Comparison of ENCODE assay signal across 25 mouse cellular contexts in the genomic region with DNA sequence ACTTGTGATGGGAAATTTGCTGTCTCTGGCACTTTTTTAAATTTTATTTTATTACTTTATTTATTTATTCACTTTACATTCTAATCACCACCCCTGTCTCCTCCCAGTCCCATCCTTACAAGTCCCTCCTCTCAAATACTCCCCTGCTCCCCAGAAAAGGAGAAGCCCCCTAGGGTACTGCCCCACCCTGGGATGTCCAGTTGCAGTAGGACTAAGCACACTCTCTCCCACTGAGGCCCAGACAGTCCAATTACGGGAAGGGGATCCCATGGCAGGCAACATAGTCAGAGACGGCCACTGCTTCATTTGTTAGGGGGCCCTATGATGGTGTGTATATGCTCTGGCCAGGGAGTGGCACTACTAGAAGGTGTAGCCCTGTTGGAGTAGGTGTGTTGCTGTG. TPM values are rescaled to one million over a fixed set of nuclear protein-coding genes. Genes with fewer than 3 reads are reported as not detected.
A peak's percentile ranks its signal among the peaks of the same experiment; 100 is the strongest.
DNase-seq lines count a peak whose midpoint lies in the region; ATAC-seq lines count a peak whose summit lies in the region.
"Had no signal": no experiment of that assay in that cellular context is flagged by ENCODE, and none has a peak within 500 bp of the region (broad histone marks: within the 10 kb centered on the region; RNA-seq: fewer than 3 reads in every experiment).

No protein-coding gene starts in this region.

- H3K36me3 ChIP-seq in forebrain, embryonic 16.5 days (ENCODE audit: control insufficient read depth, insufficient read depth) = no peaks in the 10 kb centered on the region
- no peaks in the 10 kb centered on the region for H3K36me3 ChIP-seq in forebrain, embryonic 10.5 days (replicated peaks)
- no peaks in the 10 kb centered on the region for H3K36me3 ChIP-seq in hindbrain, embryonic 14.5 days (replicated peaks; ENCODE audit: control insufficient read depth, insufficient read depth)
- no peaks in the 10 kb centered on the region for H3K36me3 ChIP-seq in hindbrain, embryonic 10.5 days
- H3K36me3 ChIP-seq in midbrain, embryonic 13.5 days = no peaks in the 10 kb centered on the region
- no peaks in the 10 kb centered on the region for H3K36me3 ChIP-seq in midbrain, embryonic 14.5 days (ENCODE audit: control insufficient read depth, insufficient read depth, low read length)
- H3K36me3 ChIP-seq: embryonic facial prominence, embryonic 10.5 days; embryonic facial prominence, embryonic 12.5 days; forebrain, embryonic 12.5 days; G1E had no signal

- 100% methylated on average over 2 of the region's 2 CpGs for WGBS in forebrain, embryonic 16.5 days
- 88% methylated on average over 2 of the region's 2 CpGs for WGBS in forebrain, embryonic 10.5 days
- 91% methylated on average over 2 of the region's 2 CpGs for WGBS in hindbrain, embryonic 14.5 days
- 85% methylated on average over 2 of the region's 2 CpGs for WGBS in hindbrain, embryonic 10.5 days
- WGBS in midbrain, embryonic 13.5 days = 83% methylated on average over 2 of the region's 2 CpGs
- WGBS in midbrain, embryonic 14.5 days = 86% methylated on average over 2 of the region's 2 CpGs

- no peak overlapping the region for H3K4me2 ChIP-seq in forebrain, embryonic 16.5 days (ENCODE audit: low read length)
- no peak overlapping the region for H3K4me2 ChIP-seq in hindbrain, embryonic 14.5 days (replicated peaks)
- no peak overlapping the region for H3K4me2 ChIP-seq in midbrain, embryonic 13.5 days (replicated peaks)
- H3K4me2 ChIP-seq in midbrain, embryonic 14.5 days (ENCODE audit: low read length) = no peak overlapping the region
- H3K4me2 ChIP-seq: embryonic facial prominence, embryonic 12.5 days; forebrain, embryonic 12.5 days had no signal

- H3K27me3 ChIP-seq in forebrain, embryonic 16.5 days (replicated peaks; ENCODE audit: control insufficient read depth, insufficient read depth, low read length) = no peaks in the 10 kb centered on the region; the same call in 1 of the 2 replicates
- H3K27me3 ChIP-seq in forebrain, embryonic 10.5 days (ENCODE audit: poor library complexity, severe bottlenecking) = peaks cover 39% of the 10 kb centered on the region
- no peaks in the 10 kb centered on the region for H3K27me3 ChIP-seq in hindbrain, embryonic 14.5 days (ENCODE audit: control insufficient read depth, insufficient read depth, low read length)
- peaks cover 37% of the 10 kb centered on the region for H3K27me3 ChIP-seq in hindbrain, embryonic 10.5 days (ENCODE audit: insufficient read depth, poor library complexity, severe bottlenecking)
- peaks cover 21% of the 10 kb centered on the region for H3K27me3 ChIP-seq in midbrain, embryonic 13.5 days
- 0 out of 2 replicates have a peak, but pooled peaks cover 8% of the 10 kb centered on the region for H3K27me3 ChIP-seq in midbrain, embryonic 14.5 days (ENCODE audit: control insufficient read depth, insufficient read depth, low read length)
- H3K27me3 ChIP-seq: CH12.LX; embryonic facial prominence, embryonic 12.5 days had no signal

- 0 out of 2 replicates have a peak, but pooled peaks have one; percentile 15 for ATAC-seq in forebrain, embryonic 16.5 days
- 0 out of 2 replicates have a peak, but pooled peaks have one; percentile 5 for ATAC-seq in hindbrain, embryonic 14.5 days (ENCODE audit: low FRiP score)
- 0 out of 2 replicates have a peak, but pooled peaks have one; percentile 55 for ATAC-seq in midbrain, embryonic 13.5 days
- ATAC-seq in midbrain, embryonic 14.5 days (ENCODE audit: low FRiP score, low TSS enrichment) = no peak
- ATAC-seq: activated CD4-positive, CD25-positive, alpha-beta regulatory T cell, adult 4 months; CD4-positive, CD25-positive, alpha-beta regulatory T cell, adult 4 months; forebrain, embryonic 14.5 days; forebrain, postnatal 0 days; Patski had no signal

- no peaks in the 10 kb centered on the region for H3K9me3 ChIP-seq in forebrain, embryonic 16.5 days (ENCODE audit: control insufficient read depth, low read length)
- H3K9me3 ChIP-seq in forebrain, embryonic 10.5 days = no peaks in the 10 kb centered on the region
- no peaks in the 10 kb centered on the region for H3K9me3 ChIP-seq in hindbrain, embryonic 14.5 days (ENCODE audit: control insufficient read depth, low read length)
- H3K9me3 ChIP-seq in hindbrain, embryonic 10.5 days = no peaks in the 10 kb centered on the region
- no peaks in the 10 kb centered on the region for H3K9me3 ChIP-seq in midbrain, embryonic 13.5 days
- H3K9me3 ChIP-seq in midbrain, embryonic 14.5 days (ENCODE audit: control insufficient read depth, low read length) = no peaks in the 10 kb centered on the region
- H3K9me3 ChIP-seq: embryonic facial prominence, embryonic 10.5 days; embryonic facial prominence, embryonic 12.5 days; forebrain, embryonic 12.5 days had no signal

- H3K4me1 ChIP-seq in forebrain, embryonic 16.5 days (replicated peaks; ENCODE audit: control insufficient read depth, insufficient read depth, low read length) = 0 out of 2 replicates have a peak, but pooled peaks cover 7% of the 10 kb centered on the region
- H3K4me1 ChIP-seq in forebrain, embryonic 10.5 days = peaks cover 16% of the 10 kb centered on the region; the same call in 1 of the 2 replicates
- H3K4me1 ChIP-seq in hindbrain, embryonic 14.5 days (replicated peaks; ENCODE audit: control insufficient read depth, insufficient read depth, low read length) = peaks cover 3% of the 10 kb centered on the region; the same call in 1 of the 2 replicates
- peaks cover 21% of the 10 kb centered on the region for H3K4me1 ChIP-seq in hindbrain, embryonic 10.5 days (replicated peaks)
- peaks cover 15% of the 10 kb centered on the region; the same call in 1 of the 2 replicates for H3K4me1 ChIP-seq in midbrain, embryonic 13.5 days (replicated peaks)
- H3K4me1 ChIP-seq in midbrain, embryonic 14.5 days (ENCODE audit: control insufficient read depth, insufficient read depth, low read length) = no peaks in the 10 kb centered on the region
- H3K4me1 ChIP-seq: embryonic facial prominence, embryonic 10.5 days; embryonic facial prominence, embryonic 12.5 days had no signal

- H3K4me3 ChIP-seq in forebrain, embryonic 16.5 days (replicated peaks; ENCODE audit: low read length) = no peak overlapping the region
- no peak overlapping the region for H3K4me3 ChIP-seq in forebrain, embryonic 10.5 days
- no peak overlapping the region for H3K4me3 ChIP-seq in hindbrain, embryonic 14.5 days (replicated peaks; ENCODE audit: low read length)
- no peak overlapping the region for H3K4me3 ChIP-seq in hindbrain, embryonic 10.5 days
- H3K4me3 ChIP-seq in midbrain, embryonic 13.5 days (replicated peaks) = no peak overlapping the region
- no peak overlapping the region for H3K4me3 ChIP-seq in midbrain, embryonic 14.5 days (replicated peaks; ENCODE audit: low read depth, low read length)
- H3K4me3 ChIP-seq: embryonic facial prominence, embryonic 10.5 days; embryonic facial prominence, embryonic 12.5 days; forebrain, embryonic 12.5 days had no signal

- DNase-seq in forebrain, embryonic 10.5 days (ENCODE audit: extremely low spot score, low spot score) = no peak
- DNase-seq in hindbrain, embryonic 14.5 days (ENCODE audit: low spot score) = no peak
- DNase-seq in hindbrain, embryonic 10.5 days (ENCODE audit: low spot score) = no peak
- no peak for DNase-seq in midbrain, embryonic 14.5 days
- DNase-seq: adrenal gland, adult 8-10 months; adrenal gland, postnatal 14 days; adrenal gland, postnatal 36 days; B cell, adult 2 months; cerebellum, adult 11-12 months; cerebellum, adult 2 months; cerebellum, adult 9-10 months; cerebellum, postnatal 10 days; cerebellum, postnatal 25 days; forebrain, postnatal 0 days had no signal

- H3K9ac ChIP-seq in forebrain, embryonic 16.5 days (replicated peaks; ENCODE audit: low read depth, low read length) = no peak overlapping the region
- no peak overlapping the region for H3K9ac ChIP-seq in hindbrain, embryonic 14.5 days
- H3K9ac ChIP-seq in midbrain, embryonic 13.5 days (replicated peaks) = no peak overlapping the region
- H3K9ac ChIP-seq in midbrain, embryonic 14.5 days (replicated peaks; ENCODE audit: low read length) = no peak overlapping the region
- H3K9ac ChIP-seq: embryonic facial prominence, embryonic 12.5 days; forebrain, embryonic 12.5 days; forebrain, postnatal 0 days had no signal

- no peak overlapping the region for H3K27ac ChIP-seq in forebrain, embryonic 16.5 days (ENCODE audit: low read length)
- H3K27ac ChIP-seq in forebrain, embryonic 10.5 days = no peak overlapping the region
- H3K27ac ChIP-seq in hindbrain, embryonic 14.5 days = no peak overlapping the region
- no peak overlapping the region for H3K27ac ChIP-seq in hindbrain, embryonic 10.5 days
- no peak overlapping the region for H3K27ac ChIP-seq in midbrain, embryonic 13.5 days
- no peak overlapping the region for H3K27ac ChIP-seq in midbrain, embryonic 14.5 days (replicated peaks; ENCODE audit: low read depth, low read length)
- H3K27ac ChIP-seq: embryonic facial prominence, embryonic 10.5 days; embryonic facial prominence, embryonic 12.5 days; forebrain, embryonic 12.5 days had no signal

RNA-seq across cellular contexts. Expression of gene Rasgef1b, which starts 6.6 kb away (rescaled TPM):
- 107 and 121 TPM in 2 replicates for polyA plus RNA-seq in forebrain, embryonic 16.5 days (2015; fragmentation: Nextera tagmentation; extraction: Ambion mirVana)
- polyA plus RNA-seq in forebrain, embryonic 10.5 days (2016; fragmentation: Nextera tagmentation; extraction: Ambion mirVana) = 8.4 and 9.5 TPM in 2 replicates
- 47.5 and 51.5 TPM in 2 replicates for polyA plus RNA-seq in hindbrain, embryonic 14.5 days (2014; fragmentation: Nextera tagmentation; extraction: Ambion mirVana)
- polyA plus RNA-seq in hindbrain, embryonic 10.5 days (2016; fragmentation: Nextera tagmentation; extraction: Ambion mirVana) = 9.2 TPM in 2 replicates
- polyA plus RNA-seq in midbrain, embryonic 13.5 days (2015; fragmentation: Nextera tagmentation; extraction: Ambion mirVana) = 61.3 and 69.2 TPM in 2 replicates
- 59.5 and 75.6 TPM in 2 replicates for polyA plus RNA-seq in midbrain, embryonic 14.5 days (2014; fragmentation: Nextera tagmentation; extraction: Ambion mirVana)
- polyA plus RNA-seq: G1E had no signal
